Mouse (Mus musculus) heart, embryonic 15.5 days (tissue): ENCODE data around the gene Krtap10-10. TPM values are rescaled to one million over a fixed set of nuclear protein-coding genes. Genes with fewer than 3 reads are reported as not detected.

ENCODE experiments used
- ATAC-seq: fragments of 200-750 bp; cut with Nextera tagmentation; replicated peaks from 2 replicates; pipeline ENCODE4 v1.8.0; 2017; ENCODE audit warnings: low read depth, moderate TSS enrichment; ENCODE audit not compliant: insufficient number of reproducible peaks, insufficient read depth, low FRiP score
- H3K27ac ChIP-seq: fragments of 300-500 bp; sonication (generic); 2 replicates; pipeline ENCODE4 v1.5.1; 2015; ENCODE audit warnings: mild to moderate bottlenecking, inconsistent platforms
- H3K27me3 ChIP-seq: fragments of 300-500 bp; sonication (generic); 2 replicates; pipeline ENCODE4 v1.6.1; 2015; ENCODE audit warnings: inconsistent platforms
- H3K36me3 ChIP-seq: fragments of 300-500 bp; sonication (generic); 2 replicates; pipeline ENCODE4 v1.6.1; 2015; ENCODE audit warnings: mild to moderate bottlenecking, inconsistent platforms
- H3K4me1 ChIP-seq: fragments of 300-500 bp; sonication (generic); replicated peaks from 2 replicates; pipeline ENCODE4 v1.6.1; 2015; ENCODE audit warnings: inconsistent platforms
- H3K4me2 ChIP-seq: fragments of 300-500 bp; sonication (generic); 2 replicates; pipeline ENCODE4 v1.6.1; 2015; ENCODE audit warnings: inconsistent platforms, mild to moderate bottlenecking, moderate library complexity
- H3K4me3 ChIP-seq: fragments of 300-500 bp; sonication (generic); 2 replicates; pipeline ENCODE4 v1.5.1; 2015; ENCODE audit warnings: mild to moderate bottlenecking, inconsistent platforms
- H3K9ac ChIP-seq: fragments of 300-500 bp; sonication (generic); 2 replicates; pipeline ENCODE4 v1.6.1; 2015; ENCODE audit warnings: mild to moderate bottlenecking, inconsistent platforms
- H3K9me3 ChIP-seq: fragments of 300-500 bp; sonication (generic); replicated peaks from 2 replicates; pipeline ENCODE4 v1.6.1; 2016; ENCODE audit warnings: inconsistent platforms
- whole genome bisulfite sequencing: fragments of 180-500 bp; shearing (Covaris S2); methylation state at CpG from one replicate; pipeline ENCODE4 v1.1.7; 2015; ENCODE audit warnings: mixed read lengths; 5-methylcytosine and 5-hydroxymethylcytosine counted together
- polyA plus RNA-seq: library from polyadenylated mRNA; unstranded; fragments of >200 nt; fragmentation: Nextera tagmentation; extraction: Ambion mirVana; gene quantifications from 2 replicates; pipeline ENCODE4 v1.2.1, GENCODE M21; 2015

The Krtap10-10 gene
- polyA plus RNA-seq, 1 experiment from 2014 or later = not detected

DNA sequence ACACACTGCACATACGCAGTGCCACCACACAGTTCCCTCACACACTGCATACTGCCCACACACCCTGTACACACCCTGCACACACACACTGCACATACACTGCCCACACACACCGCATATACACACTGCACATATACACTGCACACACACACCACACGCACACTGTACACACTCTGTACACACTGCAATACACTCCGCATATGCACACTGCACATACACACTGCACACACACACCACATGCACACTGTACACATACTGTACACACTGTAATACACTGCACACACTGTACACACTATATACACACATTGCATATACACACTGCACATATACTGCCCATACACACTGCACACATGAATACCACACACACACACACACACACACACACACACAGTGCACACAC is 17.2 kb upstream of the Krtap10-10 start:
- Histone ChIP-seq H3K9me3 (no peaks in the 10 kb centered on the region), H3K4me2 (no peak overlapping the region)
- 94% methylated on average over 4 of the region's 4 CpGs for WGBS

DNA sequence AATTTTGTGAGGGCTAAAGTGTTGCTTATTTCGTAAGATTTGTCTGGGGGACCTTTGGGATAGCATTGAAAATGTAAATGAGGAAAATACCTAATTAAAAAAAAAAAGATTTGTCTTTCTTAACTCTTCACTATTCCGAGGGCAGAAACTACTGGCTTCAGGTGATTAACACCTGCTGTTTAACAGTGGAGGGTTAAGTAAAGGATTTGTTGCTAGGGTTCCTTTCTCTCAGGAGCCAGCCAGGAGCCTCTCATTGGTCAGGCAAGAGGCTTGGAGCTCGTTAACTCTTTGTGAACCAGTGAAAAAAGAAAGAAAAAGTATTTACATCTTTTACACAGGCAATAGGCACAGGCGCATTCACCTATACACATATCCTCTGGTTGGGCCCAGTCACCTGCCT is 16.5 kb upstream of the Krtap10-10 start:
- Histone ChIP-seq H3K9ac (no peak overlapping the region), H3K4me1 (no peaks in the 10 kb centered on the region), H3K4me2 (no peak overlapping the region), H3K9me3 (no peaks in the 10 kb centered on the region), H3K27ac (no peak overlapping the region), H3K36me3 (no peaks in the 10 kb centered on the region), H3K4me3 (no peak overlapping the region), H3K27me3 (no peaks in the 10 kb centered on the region)
- 39% methylated on average over 4 of the region's 4 CpGs for WGBS
- ATAC-seq = no peak

More for the DNA sequence above, 17.2 kb upstream of the Krtap10-10 start:
- 0 out of 2 replicates have a peak, but pooled peaks have one; percentile 55 for ATAC-seq
- Histone ChIP-seq H3K36me3 (no peaks in the 10 kb centered on the region), H3K4me3 (no peak overlapping the region), H3K27ac (no peak overlapping the region), H3K9ac (no peak overlapping the region), H3K4me1 (no peaks in the 10 kb centered on the region), H3K27me3 (no peaks in the 10 kb centered on the region)

DNA sequence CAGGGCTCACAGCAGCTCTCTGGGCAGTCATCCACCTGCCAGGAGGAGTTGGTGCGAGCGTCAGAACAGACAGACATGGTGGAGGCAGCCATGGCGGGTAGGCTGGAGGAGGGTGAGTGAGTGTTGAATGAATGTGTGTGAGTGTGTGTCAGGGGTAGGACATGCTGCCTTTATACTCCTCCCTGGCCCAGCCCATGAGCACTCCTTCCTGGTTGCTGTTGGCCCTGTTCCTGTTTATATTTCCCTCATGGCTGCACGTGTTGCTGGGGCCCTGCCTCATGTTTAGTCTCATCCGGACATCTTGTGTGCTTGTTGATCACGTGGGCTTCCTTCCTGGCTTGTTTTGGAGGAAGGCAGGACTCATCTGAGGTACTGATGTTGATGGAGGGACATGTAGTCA is 8.8 kb upstream of the Krtap10-10 start, which contains the start of gene Krtap10-4:
Gene Krtap10-4, minus strand, starts transcription at position 145 of the 400 bp plus-strand sequence.
- 63% methylated on average over 6 of the region's 6 CpGs for WGBS
- Histone ChIP-seq H3K36me3 (no peaks in the 10 kb centered on the region), H3K4me3 (no peak within 1 kb of the TSS), H3K4me2 (no peak within 1 kb of the TSS), H3K4me1 (no peaks in the 10 kb centered on the region), H3K27ac (no peak within 1 kb of the TSS), H3K27me3 (no peaks in the 10 kb centered on the region), H3K9me3 (no peaks in the 10 kb centered on the region), H3K9ac (no peak within 1 kb of the TSS)
- ATAC-seq = no peak

DNA sequence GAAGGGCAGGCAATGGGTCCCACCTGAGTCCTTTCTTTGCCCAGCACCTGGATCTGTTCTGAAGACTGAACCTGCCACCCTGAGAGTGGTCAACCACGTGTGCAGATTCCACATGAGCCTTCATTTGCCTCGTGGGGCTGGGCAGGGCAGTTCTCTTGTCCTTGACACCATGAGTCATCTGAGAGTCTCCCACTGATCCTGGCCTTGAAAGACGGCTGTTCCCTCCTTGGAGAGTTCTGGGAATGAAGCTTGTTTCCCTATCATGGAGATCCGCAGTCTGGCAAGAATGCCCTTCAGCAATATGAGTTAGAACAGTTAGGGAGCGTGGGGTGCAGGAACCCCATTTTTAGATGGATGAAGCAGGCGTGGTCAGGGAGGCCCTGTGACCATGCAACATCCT is 3.3 kb downstream of the Krtap10-10 start:
- no peak overlapping the region for H3K4me3 ChIP-seq
- no peaks in the 10 kb centered on the region for H3K9me3 ChIP-seq
- H3K4me1 ChIP-seq = no peaks in the 10 kb centered on the region
- no peak overlapping the region for H3K9ac ChIP-seq
- no peaks in the 10 kb centered on the region for H3K36me3 ChIP-seq
- 64% methylated on average over 6 of the region's 6 CpGs for whole genome bisulfite sequencing
- H3K4me2 ChIP-seq = no peak overlapping the region
- ATAC-seq = no peak
- H3K27ac ChIP-seq = no peak overlapping the region
- no peaks in the 10 kb centered on the region for H3K27me3 ChIP-seq

DNA sequence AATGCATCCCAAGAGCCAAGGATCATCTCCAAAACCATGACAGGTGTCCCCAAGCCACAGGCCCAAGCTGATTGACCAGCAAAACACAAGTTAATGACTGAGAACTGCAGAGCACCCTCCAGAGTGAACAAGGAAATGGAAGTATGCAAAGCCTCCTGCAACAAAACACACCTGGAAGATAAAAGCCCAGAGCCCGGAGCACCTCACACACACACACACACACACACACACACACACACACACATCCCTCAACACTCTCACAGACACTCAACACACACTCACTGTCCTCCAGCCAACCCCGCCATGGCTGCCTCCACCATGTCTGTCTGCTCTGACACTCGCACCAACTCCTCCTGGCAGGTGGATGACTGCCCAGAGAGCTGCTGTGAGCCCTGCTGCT is 10.8 kb downstream of the Krtap10-10 start, which contains the start of gene Gm36176:
Gene Gm36176, plus strand, starts transcription at position 301 of the 400 bp plus-strand sequence.
- no peaks in the 10 kb centered on the region for H3K27me3 ChIP-seq
- H3K4me1 ChIP-seq = no peaks in the 10 kb centered on the region
- ATAC-seq = no peak
- H3K9me3 ChIP-seq = no peaks in the 10 kb centered on the region
- H3K4me3 ChIP-seq = no peak within 1 kb of the TSS
- H3K27ac ChIP-seq = no peak within 1 kb of the TSS
- WGBS = 48% methylated on average over 3 of the region's 3 CpGs
- H3K36me3 ChIP-seq = no peaks in the 10 kb centered on the region
- H3K9ac ChIP-seq = no peak within 1 kb of the TSS
- no peak within 1 kb of the TSS for H3K4me2 ChIP-seq

DNA sequence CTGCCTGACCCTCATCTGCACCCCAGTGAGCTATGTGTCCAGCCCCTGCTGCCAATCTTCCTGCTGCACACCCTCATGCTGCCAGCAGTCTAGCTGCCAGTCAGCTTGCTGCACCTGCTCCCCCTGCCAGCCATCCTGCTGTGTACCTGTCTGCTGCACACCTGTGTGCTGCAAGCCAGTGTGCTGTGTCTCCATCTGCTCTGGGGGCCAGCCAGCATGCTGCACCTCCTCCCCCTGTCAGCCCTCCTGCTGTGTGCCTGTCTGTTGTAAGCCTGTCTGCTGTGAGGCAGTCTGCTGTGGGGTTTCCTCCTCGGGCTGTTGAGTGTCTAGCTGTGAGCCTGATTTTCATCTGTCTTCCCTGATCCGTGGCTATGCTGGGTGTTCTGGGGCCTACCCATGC is 11.2 kb downstream of the Krtap10-10 start:
- H3K36me3 ChIP-seq = no peaks in the 10 kb centered on the region
- no peak overlapping the region for H3K4me2 ChIP-seq
- H3K9ac ChIP-seq = no peak overlapping the region
- ATAC-seq = no peak
- H3K27ac ChIP-seq = no peak overlapping the region
- no peaks in the 10 kb centered on the region for H3K4me1 ChIP-seq
- 21% methylated on average over 2 of the region's 2 CpGs for WGBS
- H3K9me3 ChIP-seq = no peaks in the 10 kb centered on the region
- no peaks in the 10 kb centered on the region for H3K27me3 ChIP-seq
- no peak overlapping the region for H3K4me3 ChIP-seq

DNA sequence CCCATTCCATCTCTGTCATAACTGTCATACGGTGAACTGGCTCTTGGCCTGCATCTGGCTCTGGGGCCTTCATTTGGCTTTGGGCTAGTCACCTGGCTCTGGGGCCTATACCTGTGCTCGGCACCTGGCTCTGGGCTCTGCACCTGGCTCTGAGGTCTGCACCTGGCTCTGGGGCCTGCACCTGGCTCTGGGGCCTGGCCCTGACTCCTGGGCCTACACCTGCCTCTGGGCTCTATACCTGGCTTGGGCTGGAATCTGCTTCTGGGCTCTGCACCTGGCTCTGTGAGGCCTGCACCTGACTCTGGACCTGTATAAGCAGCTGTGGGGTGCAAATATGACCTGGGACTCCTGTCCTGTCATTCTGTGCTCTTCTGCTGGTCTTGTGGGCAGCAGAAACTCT is 11.8 kb downstream of the Krtap10-10 start:
- WGBS = 67% methylated on average over 2 of the region's 2 CpGs
- no peak overlapping the region for H3K27ac ChIP-seq
- H3K4me3 ChIP-seq = no peak overlapping the region
- no peak overlapping the region for H3K4me2 ChIP-seq
- no peaks in the 10 kb centered on the region for H3K4me1 ChIP-seq
- no peaks in the 10 kb centered on the region for H3K9me3 ChIP-seq
- H3K36me3 ChIP-seq = no peaks in the 10 kb centered on the region
- no peak overlapping the region for H3K9ac ChIP-seq
- no peak for ATAC-seq
- H3K27me3 ChIP-seq = no peaks in the 10 kb centered on the region

DNA sequence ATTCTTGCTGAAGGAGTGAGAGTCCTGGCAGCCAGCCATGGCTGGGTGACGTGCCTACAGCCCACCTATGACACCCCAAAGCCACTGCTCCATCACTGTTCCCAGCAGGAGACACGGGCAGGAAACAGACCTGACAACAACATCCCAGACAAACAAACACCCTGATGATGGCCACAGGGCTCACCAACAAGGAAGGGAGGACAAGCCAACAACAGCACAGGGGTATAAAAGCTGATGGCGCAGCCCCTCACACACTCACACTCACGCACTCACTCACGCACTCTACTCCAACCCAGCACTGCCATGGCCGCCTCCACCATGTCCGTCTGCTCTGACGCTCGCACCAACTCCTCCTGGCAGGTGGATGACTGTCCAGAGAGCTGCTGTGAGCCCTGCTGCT is 16.8 kb downstream of the Krtap10-10 start, which contains the start of gene Gm10318:
Gene Gm10318, plus strand, starts transcription at position 301 of the 400 bp plus-strand sequence.
- Histone ChIP-seq H3K4me3 (no peak within 1 kb of the TSS), H3K4me1 (no peaks in the 10 kb centered on the region), H3K9ac (no peak within 1 kb of the TSS), H3K4me2 (no peak within 1 kb of the TSS), H3K9me3 (no peaks in the 10 kb centered on the region), H3K27me3 (0 out of 2 replicates have a peak, but pooled peaks cover 4% of the 10 kb centered on the region), H3K27ac (no peak within 1 kb of the TSS), H3K36me3 (no peaks in the 10 kb centered on the region)
- no peak for ATAC-seq
- 55% methylated on average over 9 of the region's 9 CpGs for WGBS

DNA sequence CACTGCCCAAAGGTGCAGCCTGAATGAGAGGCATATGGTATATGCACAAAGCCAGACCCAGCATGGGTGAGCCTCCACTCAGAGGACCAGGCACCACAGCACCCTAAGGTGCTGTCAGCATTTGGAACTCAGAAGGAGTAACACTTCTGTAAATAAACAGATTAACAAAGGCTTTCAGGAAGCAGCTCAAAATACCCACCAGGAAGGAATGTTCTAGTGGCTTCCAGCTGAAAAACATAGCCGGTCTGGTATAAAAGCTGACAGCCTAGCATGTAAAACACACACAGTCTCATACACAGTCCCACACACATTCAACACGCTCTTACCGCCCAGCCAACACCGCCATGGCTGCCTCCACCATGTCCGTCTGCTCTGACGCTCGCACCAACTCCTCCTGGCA is 25.9 kb downstream of the Krtap10-10 start, which contains the start of gene Gm3285:
Gene Gm3285, plus strand, starts transcription at position 301 of the 400 bp plus-strand sequence.
- H3K36me3 ChIP-seq = no peaks in the 10 kb centered on the region
- no peak within 1 kb of the TSS for H3K9ac ChIP-seq
- 35% methylated on average over 7 of the region's 7 CpGs for WGBS
- H3K4me3 ChIP-seq = no peak within 1 kb of the TSS
- H3K4me1 ChIP-seq = no peaks in the 10 kb centered on the region
- H3K4me2 ChIP-seq = no peak within 1 kb of the TSS
- no peak within 1 kb of the TSS for H3K27ac ChIP-seq
- peaks cover 7% of the 10 kb centered on the region; the same call in 1 of the 2 replicates for H3K27me3 ChIP-seq
- no peak for ATAC-seq
- H3K9me3 ChIP-seq = no peaks in the 10 kb centered on the region

DNA sequence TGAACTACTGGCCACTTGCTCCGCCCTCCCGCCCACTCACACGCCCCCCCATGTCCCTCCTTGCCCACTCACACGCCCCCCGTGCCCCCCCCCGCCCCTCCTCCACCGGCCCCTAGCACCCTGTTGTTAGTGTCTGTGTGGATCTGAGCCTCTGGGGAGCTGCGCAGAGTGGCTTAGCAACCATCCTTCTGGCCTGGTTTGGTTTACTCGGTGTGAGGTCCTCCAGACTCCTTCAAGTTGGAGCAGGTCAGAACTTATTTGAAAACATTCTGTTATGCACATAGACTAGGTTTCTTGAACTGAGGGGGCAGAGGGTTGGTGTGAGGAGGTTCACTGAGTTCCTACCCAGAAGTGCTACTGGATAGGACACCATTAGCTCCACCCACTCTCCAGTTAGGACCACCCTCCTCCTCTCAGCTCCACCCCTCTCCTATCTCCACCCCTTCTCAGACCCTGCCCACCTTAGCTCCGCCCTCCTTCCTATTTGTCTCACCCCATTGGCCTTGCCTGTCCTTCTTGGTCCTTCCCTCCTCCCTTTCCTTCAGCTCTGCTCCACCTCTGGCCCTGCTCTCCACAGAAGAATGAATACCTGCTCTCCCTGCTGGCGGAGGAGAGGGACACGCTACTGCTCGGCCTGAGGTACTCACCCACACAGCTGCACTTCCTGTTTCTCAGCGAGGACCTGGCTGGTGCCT is 28.5 kb downstream of the Krtap10-10 start:
- Histone ChIP-seq H3K4me1 (no peaks in the 10 kb centered on the region), H3K4me3 (peak overlapping the region; percentile 13; the same call in 1 of the 2 replicates), H3K27ac (no peak overlapping the region), H3K27me3 (peaks cover 11% of the 10 kb centered on the region; the same call in 1 of the 2 replicates), H3K4me2 (peak overlapping the region; percentile 33; the same call in 1 of the 2 replicates), H3K36me3 (no peaks in the 10 kb centered on the region), H3K9me3 (no peaks in the 10 kb centered on the region), H3K9ac (no peak overlapping the region)
- WGBS = 28% methylated on average over 14 of the region's 14 CpGs
- ATAC-seq = peak; percentile 74

DNA sequence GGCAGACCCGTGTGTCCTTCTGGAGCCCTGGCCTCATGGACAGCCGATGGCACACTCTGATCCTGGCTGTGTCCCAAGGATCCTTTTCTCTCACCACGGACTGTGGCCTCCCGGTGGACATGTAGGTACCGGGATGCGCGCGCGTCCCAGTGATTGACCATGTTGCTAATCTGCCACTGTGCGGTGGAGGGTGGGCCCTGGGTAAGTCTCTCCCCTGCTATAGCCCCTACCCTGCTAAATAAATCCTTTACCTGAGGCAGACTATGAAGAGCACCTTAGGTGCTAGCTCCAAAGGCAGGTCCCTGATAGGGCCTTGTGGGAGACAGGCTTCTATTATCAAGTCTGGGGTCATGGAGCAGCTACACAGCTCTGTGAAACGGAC is 29.0 kb downstream of the Krtap10-10 start:
- no peak for ATAC-seq
- H3K27ac ChIP-seq = no peak overlapping the region
- peak overlapping the region; percentile 33; the same call in 1 of the 2 replicates for H3K4me2 ChIP-seq
- H3K9ac ChIP-seq = no peak overlapping the region
- H3K36me3 ChIP-seq = no peaks in the 10 kb centered on the region
- no peaks in the 10 kb centered on the region for H3K9me3 ChIP-seq
- WGBS = 24% methylated on average over 11 of the region's 11 CpGs
- H3K4me3 ChIP-seq = peak overlapping the region; percentile 13; the same call in 1 of the 2 replicates
- no peaks in the 10 kb centered on the region for H3K4me1 ChIP-seq
- H3K27me3 ChIP-seq = peaks cover 11% of the 10 kb centered on the region; the same call in 1 of the 2 replicates

DNA sequence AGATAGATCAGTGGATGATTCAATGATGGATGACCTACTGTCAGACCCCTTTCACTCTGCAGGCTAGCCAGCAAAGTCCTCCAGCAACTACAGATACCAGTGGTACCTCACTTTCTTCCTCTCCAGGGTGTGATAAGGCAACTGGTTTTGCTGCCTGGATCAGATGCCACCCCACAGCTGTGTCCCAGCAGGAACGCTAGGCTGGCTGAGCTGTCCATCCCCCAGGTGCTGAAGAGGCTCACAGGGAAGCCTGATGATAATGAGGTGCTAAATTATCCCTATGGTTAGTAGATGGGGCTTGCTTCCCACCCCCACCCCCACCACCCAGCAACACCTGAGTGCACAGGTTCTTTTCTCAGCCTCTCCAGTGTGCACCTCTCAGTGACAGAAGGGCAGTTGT is 31.8 kb downstream of the Krtap10-10 start:
- Histone ChIP-seq H3K4me1 (no peaks in the 10 kb centered on the region), H3K4me2 (no peak overlapping the region)
- WGBS = 6% methylated on average over 1 of the region's 1 CpGs

More for the DNA sequence above, 31.8 kb downstream of the Krtap10-10 start:
- H3K27me3 ChIP-seq = 0 out of 2 replicates have a peak, but pooled peaks cover 5% of the 10 kb centered on the region
- no peaks in the 10 kb centered on the region for H3K9me3 ChIP-seq
- no peak overlapping the region for H3K4me3 ChIP-seq
- no peak for ATAC-seq
- no peak overlapping the region for H3K9ac ChIP-seq
- no peak overlapping the region for H3K27ac ChIP-seq
- H3K36me3 ChIP-seq = no peaks in the 10 kb centered on the region
